Mouse (Mus musculus): Measurements from ENCODE around the gene Ube2a.

The Ube2a gene

GRCm38 (mm10) chrX:36873765-36874164 lies at the start of gene Ube2a, which contains the start of gene C330007P06Rik:
Gene Ube2a, plus strand, starts transcription at chrX:36873900.
Gene C330007P06Rik, minus strand, starts transcription at chrX:36874111.
- no peak for DNase-seq (ENCODE audit: low read depth)

- DNase-seq (ENCODE audit: low read depth), result no peak
These were observed 49.6 kb upstream of the Ube2a start for GRCm38 (mm10) chrX:36823932-36824711.

GRCm38 (mm10) chrX:36825032-36825431 lies 48.7 kb upstream of the Ube2a start:
- DNase-seq (ENCODE audit: low read depth), result no peak

GRCm38 (mm10) chrX:36826873-36827272 lies 46.8 kb upstream of the Ube2a start:
- DNase-seq (ENCODE audit: low read depth), result no peak

- DNase-seq (ENCODE audit: low read depth), result no peak
These were observed 43.4 kb upstream of the Ube2a start for GRCm38 (mm10) chrX:36830271-36830670.

- DNase-seq (ENCODE audit: low read depth), result no peak
These were observed 42.1 kb upstream of the Ube2a start for GRCm38 (mm10) chrX:36831632-36832031.

GRCm38 (mm10) chrX:36833397-36834084 lies 40.2 kb upstream of the Ube2a start:
- DNase-seq (ENCODE audit: low read depth), result peak; percentile 82

GRCm38 (mm10) chrX:36837069-36837676 lies 36.5 kb upstream of the Ube2a start:
- no peak for DNase-seq (ENCODE audit: low read depth)

GRCm38 (mm10) chrX:36839391-36839790 lies 34.3 kb upstream of the Ube2a start:
- DNase-seq (ENCODE audit: low read depth), result no peak

- no peak for DNase-seq (ENCODE audit: low read depth)
These were observed 32.0 kb upstream of the Ube2a start for GRCm38 (mm10) chrX:36841698-36842097.

- no peak for DNase-seq (ENCODE audit: low read depth)
These were observed 30.2 kb upstream of the Ube2a start for GRCm38 (mm10) chrX:36843346-36843990.

GRCm38 (mm10) chrX:36847152-36847551 lies 26.5 kb upstream of the Ube2a start:
- no peak for DNase-seq (ENCODE audit: low read depth)

- no peak for DNase-seq (ENCODE audit: low read depth)
These were observed 21.1 kb upstream of the Ube2a start for GRCm38 (mm10) chrX:36852631-36853030.

GRCm38 (mm10) chrX:36863766-36864608 lies 9.7 kb upstream of the Ube2a start:
- DNase-seq (ENCODE audit: low read depth), result peak; percentile 84

- DNase-seq (ENCODE audit: low read depth), result no peak
These were observed 8.9 kb upstream of the Ube2a start for GRCm38 (mm10) chrX:36864609-36865328.

- DNase-seq (ENCODE audit: low read depth), result no peak
These were observed 3.3 kb upstream of the Ube2a start for GRCm38 (mm10) chrX:36870372-36870771.

GRCm38 (mm10) chrX:36874178-36874696 lies 537 bp downstream of the Ube2a start:
- DNase-seq (ENCODE audit: low read depth), result peak; percentile 87

- DNase-seq (ENCODE audit: low read depth), result no peak
These were observed 1.0 kb downstream of the Ube2a start for GRCm38 (mm10) chrX:36874704-36875128.

- peak; percentile 44 for DNase-seq (ENCODE audit: low read depth)
These were observed 11.0 kb downstream of the Ube2a start for GRCm38 (mm10) chrX:36884719-36885118.

GRCm38 (mm10) chrX:36898931-36899330 lies 25.2 kb downstream of the Ube2a start:
- peak; percentile 61 for DNase-seq (ENCODE audit: low read depth)

Data from naive thymus-derived CD4-positive, alpha-beta T cell, adult 2 months (primary cell).